ENCODE assay signal across 8 mouse cellular contexts in genomic region chr17:44733544-44734310, GRCm38 (mm10). TPM values are rescaled to one million over a fixed set of nuclear protein-coding genes. Genes with fewer than 3 reads are reported as not detected.
DNase-seq lines count a peak whose midpoint lies in the region; ATAC-seq and TF ChIP-seq lines count a peak whose summit lies in the region.

No protein-coding gene starts in this region.

- no peaks in the 10 kb centered on the region for H3K36me3 ChIP-seq in kidney, embryonic 14.5 days (ENCODE audit: control insufficient read depth, insufficient read depth, low read length)
- H3K36me3 ChIP-seq in forebrain, postnatal 0 days (ENCODE audit: insufficient read depth) = no peaks in the 10 kb centered on the region
- H3K36me3 ChIP-seq in liver, postnatal 0 days (replicated peaks; ENCODE audit: insufficient read depth, low read length) = no peaks in the 10 kb centered on the region

- no peak overlapping the region for H3K27ac ChIP-seq in kidney, embryonic 14.5 days (ENCODE audit: low read depth, low read length)
- no peak overlapping the region for H3K27ac ChIP-seq in forebrain, postnatal 0 days (ENCODE audit: low read depth, low read length)
- no peak overlapping the region for H3K27ac ChIP-seq in liver, postnatal 0 days (ENCODE audit: low read depth)

- TF ChIP-seq CTCF in forebrain, postnatal 0 days (IDR thresholded peaks at IDR 0.05; ENCODE audit: low read depth) = no peak
- no peak for TF ChIP-seq CTCF in liver, postnatal 0 days (IDR thresholded peaks at IDR 0.05; ENCODE audit: low read depth)

- H3K9me3 ChIP-seq in kidney, embryonic 14.5 days (ENCODE audit: control insufficient read depth, low read length) = no peaks in the 10 kb centered on the region
- H3K9me3 ChIP-seq in forebrain, postnatal 0 days (ENCODE audit: low read length) = no peaks in the 10 kb centered on the region
- no peaks in the 10 kb centered on the region for H3K9me3 ChIP-seq in liver, postnatal 0 days (ENCODE audit: low read length)

- H3K27me3 ChIP-seq in kidney, embryonic 14.5 days (ENCODE audit: control insufficient read depth, insufficient read depth, low read length) = peaks cover 59% of the 10 kb centered on the region
- H3K27me3 ChIP-seq in forebrain, postnatal 0 days (ENCODE audit: insufficient read depth, low read length) = peaks cover 34% of the 10 kb centered on the region
- H3K27me3 ChIP-seq in liver, postnatal 0 days (ENCODE audit: insufficient read depth, low read length) = peaks cover 57% of the 10 kb centered on the region

- H3K4me2 ChIP-seq in kidney, embryonic 14.5 days (replicated peaks; ENCODE audit: low read depth, low read length) = peak overlapping the region; percentile 64
- H3K4me2 ChIP-seq in forebrain, postnatal 0 days (ENCODE audit: low read depth) = peak overlapping the region; percentile 85
- peak overlapping the region; percentile 85 for H3K4me2 ChIP-seq in liver, postnatal 0 days (ENCODE audit: low read depth, low read length)

- no peak for TF ChIP-seq EP300 in liver, postnatal 0 days (IDR thresholded peaks at IDR 0.05; ENCODE audit: low read depth)

- ATAC-seq in kidney, embryonic 14.5 days (ENCODE audit: low FRiP score, low TSS enrichment) = no peak
- no peak for ATAC-seq in forebrain, postnatal 0 days
- ATAC-seq in liver, postnatal 0 days = no peak

- H3K9ac ChIP-seq in kidney, embryonic 14.5 days (ENCODE audit: low read depth, low read length) = no peak overlapping the region
- 0 out of 2 replicates have a peak overlapping the region, but pooled peaks have one; percentile 6 for H3K9ac ChIP-seq in forebrain, postnatal 0 days
- 0 out of 2 replicates have a peak overlapping the region, but pooled peaks have one; percentile 5 for H3K9ac ChIP-seq in liver, postnatal 0 days (replicated peaks)

- no peak for DNase-seq in kidney, postnatal 14 days
- peak; percentile 76 for DNase-seq in NIH3T3 (ENCODE audit: low read depth)
- DNase-seq in forebrain, postnatal 0 days = no peak
- DNase-seq in liver, postnatal 0 days = no peak
- DNase-seq in ovary, postnatal 10 days (ENCODE audit: low spot score) = no peak
- DNase-seq in layer of hippocampus, adult 9-10 months (ENCODE audit: low spot score) = no peak
- no peak for DNase-seq in urinary bladder, postnatal 10 days (ENCODE audit: low spot score)

- H3K4me1 ChIP-seq in kidney, embryonic 14.5 days (ENCODE audit: control insufficient read depth, insufficient read depth, low read length) = peaks cover 4% of the 10 kb centered on the region; the same call in 1 of the 2 replicates
- peaks cover 9% of the 10 kb centered on the region; the same call in 1 of the 2 replicates for H3K4me1 ChIP-seq in forebrain, postnatal 0 days (ENCODE audit: insufficient read depth)
- H3K4me1 ChIP-seq in liver, postnatal 0 days (ENCODE audit: insufficient read depth) = peaks cover 19% of the 10 kb centered on the region

- H3K4me3 ChIP-seq in kidney, embryonic 14.5 days (ENCODE audit: low read length) = peak overlapping the region; percentile 66
- H3K4me3 ChIP-seq in forebrain, postnatal 0 days (ENCODE audit: low read depth, low read length) = peak overlapping the region; percentile 70
- H3K4me3 ChIP-seq in liver, postnatal 0 days (ENCODE audit: low read depth, low read length) = peak overlapping the region; percentile 67

- 2% methylated on average over 23 of the region's 23 CpGs for WGBS in kidney, embryonic 14.5 days
- 6% methylated on average over 23 of the region's 23 CpGs for WGBS in forebrain, postnatal 0 days
- 6% methylated on average over 23 of the region's 23 CpGs for WGBS in liver, postnatal 0 days (ENCODE audit: insufficient replicate concordance)

RNA-seq across cellular contexts. Expression of gene Supt3, which starts 43.2 kb away (rescaled TPM):
- polyA plus RNA-seq in kidney, embryonic 14.5 days (2014; fragmentation: Nextera tagmentation; extraction: Ambion mirVana) = 22.4 and 26.5 TPM in 2 replicates
- total RNA-seq in forebrain, postnatal 0 days (2014; rRNA removed) = 3.2 and 5.5 TPM in 2 replicates
- polyA plus RNA-seq in forebrain, postnatal 0 days (2015; fragmentation: Nextera tagmentation; extraction: Ambion mirVana) = 20.5 and 24.5 TPM in 2 replicates
- 5.0 and 5.1 TPM in 2 replicates for polyA plus RNA-seq in liver, postnatal 0 days (2015; fragmentation: Nextera tagmentation; extraction: Ambion mirVana)
